Mouse (Mus musculus) cerebellum, adult (tissue): Measurements from ENCODE around the gene Art5.
"Not testable (repeated sequence)": the region's sequence is repeated elsewhere in the genome, so short reads cannot be mapped to it uniquely, and the experiment has no call there.

Experiments
- ATAC-seq: cut with Nextera tagmentation; 2 replicates; pipeline ENCODE4 v1.9.2; 2017; ENCODE audit warnings: mild to moderate bottlenecking, moderate library complexity, mixed read lengths; ENCODE audit not compliant: insufficient number of reproducible peaks, low FRiP score, low TSS enrichment

Gene Art5

DNA sequence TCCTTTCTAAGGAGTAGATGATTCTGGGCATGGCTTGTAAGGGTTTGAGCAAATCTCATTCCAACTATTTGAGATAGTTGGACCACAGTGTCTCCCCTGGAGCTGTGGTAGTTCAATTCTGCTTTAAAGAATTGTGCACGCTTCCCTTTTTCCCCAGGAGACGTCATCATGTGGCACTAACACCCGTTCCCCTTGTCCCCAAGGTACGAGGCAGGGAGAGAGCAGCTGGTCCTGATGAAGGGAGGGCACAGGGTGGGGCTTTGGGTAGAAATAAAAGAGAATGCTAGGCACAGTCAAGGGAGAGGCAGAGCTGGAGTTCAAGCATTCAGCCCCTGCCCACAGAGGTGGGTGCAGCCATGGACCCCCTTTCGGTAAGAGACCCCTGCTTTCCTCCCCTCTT is 26.5 kb downstream of the Art5 start, which contains the start of gene Trpc2:
TSS of gene Trpc2 (plus strand) at position 301 of the 400 bp plus-strand sequence.
- ATAC-seq = no peak

DNA sequence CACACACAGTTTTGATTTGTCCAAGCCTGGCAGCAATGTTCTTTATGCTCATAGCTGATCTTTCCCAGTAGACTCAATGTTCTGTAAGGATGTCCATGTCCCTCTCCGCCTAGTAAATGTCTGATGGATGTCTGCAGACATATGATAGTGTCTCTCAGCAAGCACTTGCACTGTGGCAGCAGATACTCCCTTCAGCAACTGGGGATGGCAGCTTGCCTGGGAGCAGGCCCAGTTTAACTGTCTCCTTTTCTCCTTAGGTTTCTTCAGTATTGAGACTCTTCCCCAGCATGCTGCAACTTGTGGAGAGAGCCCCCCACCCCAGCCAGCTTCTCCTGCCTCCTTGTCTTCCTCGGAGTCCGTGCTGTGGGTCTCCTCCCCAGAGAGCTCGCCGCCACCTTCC is 27.5 kb downstream of the Art5 start:
- no peak for ATAC-seq

DNA sequence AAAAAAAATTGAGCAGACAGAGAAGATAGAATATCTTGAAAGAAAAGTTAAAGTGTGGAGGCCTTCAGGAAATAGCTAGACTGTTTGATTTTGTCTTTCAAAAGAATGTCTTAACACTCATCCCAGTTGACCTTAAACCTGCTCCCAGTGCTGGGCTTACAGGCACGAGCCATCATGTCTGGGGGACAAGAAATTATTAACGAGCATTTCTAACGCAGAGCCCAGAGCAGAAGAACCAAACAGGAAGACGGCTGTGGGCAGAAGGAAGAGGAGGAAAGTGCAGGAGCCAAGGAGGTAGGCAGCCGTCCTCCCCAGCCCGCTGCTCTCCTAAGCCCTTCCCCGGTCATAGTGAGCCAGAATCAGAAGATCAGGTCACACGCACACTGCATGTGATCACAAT is 29.0 kb downstream of the Art5 start:
- no peak for ATAC-seq

DNA sequence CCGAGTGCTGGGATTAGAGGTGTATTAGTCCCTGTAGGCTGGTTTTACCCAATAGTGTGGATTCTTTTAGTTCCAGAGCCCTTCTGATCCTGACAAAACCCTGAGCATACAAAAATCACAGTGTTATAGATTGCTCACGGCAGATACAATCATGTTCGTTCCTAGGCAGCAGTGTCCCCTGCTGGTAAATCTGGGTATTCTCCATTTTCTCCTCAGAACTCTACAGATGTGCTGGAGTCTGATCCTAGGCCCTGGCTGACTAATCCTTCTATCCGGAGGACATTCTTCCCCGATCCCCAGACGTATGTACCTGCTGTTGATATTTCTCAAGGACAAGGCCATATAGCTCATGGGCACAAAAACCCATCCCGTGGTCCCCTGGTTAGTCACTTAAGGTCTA is 30.8 kb downstream of the Art5 start:
- ATAC-seq = no peak

DNA sequence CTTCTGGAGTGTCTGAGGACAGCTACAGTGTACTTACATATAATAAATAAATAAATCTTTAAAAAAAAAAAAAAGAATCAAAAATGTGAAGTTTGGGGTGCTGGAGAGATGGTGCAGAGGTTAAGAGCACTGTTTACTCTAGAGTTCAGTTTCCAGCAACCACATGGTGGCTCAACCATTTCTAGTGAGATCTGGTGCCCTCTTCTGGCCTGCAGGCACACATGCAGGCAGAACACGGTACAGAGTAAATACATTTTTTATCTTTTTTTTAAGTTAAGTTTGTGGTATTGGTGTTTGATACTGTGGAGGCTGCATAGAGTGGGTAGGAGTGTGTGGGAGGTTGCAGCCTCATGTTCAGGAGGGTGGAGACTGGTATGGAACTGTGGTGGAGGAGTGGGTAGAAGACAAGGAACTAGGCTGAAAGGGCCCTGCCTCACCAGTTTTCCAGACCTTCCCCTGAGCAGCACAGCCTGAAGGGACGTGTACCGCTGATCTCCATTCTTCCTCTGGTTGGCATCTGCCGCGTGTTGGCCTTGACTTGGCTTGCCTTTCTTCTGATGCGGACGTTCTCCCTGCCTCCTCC is 32.5 kb downstream of the Art5 start:
- ATAC-seq = no peak

DNA sequence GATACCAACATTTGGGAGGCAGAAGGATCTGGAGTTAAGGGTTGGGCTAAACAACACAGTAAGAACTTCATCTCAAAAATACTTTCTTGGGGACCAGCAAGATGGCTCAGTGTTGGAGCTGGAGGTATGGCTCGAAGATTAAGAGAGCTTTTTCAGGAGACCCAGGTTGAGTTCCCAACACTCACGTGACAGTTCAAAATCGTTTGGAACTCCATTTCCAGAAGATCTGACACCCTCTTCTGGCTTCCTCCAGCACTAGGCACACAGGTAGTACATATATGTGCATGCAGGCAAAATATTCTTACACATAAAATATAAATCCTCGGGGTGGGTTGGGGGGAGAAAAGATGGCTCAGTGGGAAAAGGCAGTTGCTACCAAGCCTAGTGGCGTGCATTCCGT is 42.9 kb downstream of the Art5 start:
- ATAC-seq = no peak

DNA sequence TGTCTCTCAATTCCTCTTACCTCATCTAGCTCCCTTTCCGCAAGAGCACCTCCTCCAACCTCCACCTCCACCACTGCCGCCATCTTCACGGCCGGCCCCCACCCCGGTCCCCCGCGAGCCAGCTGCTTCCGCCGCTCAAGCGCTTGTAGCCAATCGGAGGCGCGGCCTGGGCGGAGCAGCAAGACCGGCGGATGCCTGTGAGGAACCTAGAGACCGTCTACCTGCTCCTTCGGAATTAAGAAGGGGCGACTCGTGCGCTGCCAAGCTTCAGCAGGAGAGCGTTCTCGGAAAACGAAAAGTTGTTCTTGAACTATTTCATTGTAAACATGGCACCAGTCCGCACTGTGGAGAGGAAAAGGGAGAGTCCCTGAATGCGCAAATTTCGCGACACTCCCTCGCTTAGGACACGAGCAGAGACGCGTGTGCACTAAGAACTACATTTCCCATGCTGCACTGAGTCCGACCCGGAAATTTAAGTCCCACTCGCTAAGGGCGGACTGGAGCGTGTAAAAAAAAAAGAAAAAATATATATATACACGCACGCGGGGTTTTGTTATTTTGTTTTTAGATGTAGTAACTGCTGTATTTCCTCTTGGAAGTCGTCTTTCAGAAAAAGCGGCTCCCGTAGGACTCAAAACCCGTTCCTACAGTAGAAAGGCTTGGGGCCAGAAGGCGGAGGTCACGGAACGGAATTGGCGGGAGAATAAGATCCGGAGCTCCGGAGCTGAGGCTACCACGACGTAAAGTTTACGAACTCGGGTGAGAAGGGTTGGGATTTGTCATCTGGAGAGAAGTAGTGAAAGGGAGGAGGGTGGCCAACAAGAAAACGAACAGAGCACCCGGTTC is 44.0 kb downstream of the Art5 start, which contains the start of the genes Rnf121, Xndc1 and Xntrpc:
TSS of gene Rnf121 (minus strand) at position 424 of the 846 bp plus-strand sequence.
TSS of gene Xndc1 (plus strand) at position 466 of the 846 bp plus-strand sequence.
TSS of gene Xntrpc (plus strand) at position 668 of the 846 bp plus-strand sequence.
- peak; percentile 95 for ATAC-seq

DNA sequence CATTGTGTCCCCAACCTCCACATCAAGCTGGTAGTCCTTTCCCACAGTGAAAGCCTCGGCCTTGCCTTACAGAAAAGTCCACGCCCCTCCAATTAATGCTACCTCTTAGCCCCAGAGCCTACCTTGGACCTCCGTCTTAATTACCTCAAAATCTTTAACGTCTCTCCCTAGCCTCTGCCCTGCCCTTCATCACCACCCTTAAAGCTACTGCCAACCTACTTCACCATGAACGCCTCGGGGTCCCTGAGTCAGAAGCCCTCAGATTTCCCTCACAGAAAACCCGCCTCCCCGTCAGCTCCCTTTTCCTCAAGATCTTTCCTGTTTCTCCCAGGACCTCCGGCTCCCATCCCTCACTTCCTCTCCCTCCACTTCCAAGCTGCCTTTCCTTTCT is 44.6 kb downstream of the Art5 start:
- no peak; the same call in 1 of the 2 replicates for ATAC-seq

DNA sequence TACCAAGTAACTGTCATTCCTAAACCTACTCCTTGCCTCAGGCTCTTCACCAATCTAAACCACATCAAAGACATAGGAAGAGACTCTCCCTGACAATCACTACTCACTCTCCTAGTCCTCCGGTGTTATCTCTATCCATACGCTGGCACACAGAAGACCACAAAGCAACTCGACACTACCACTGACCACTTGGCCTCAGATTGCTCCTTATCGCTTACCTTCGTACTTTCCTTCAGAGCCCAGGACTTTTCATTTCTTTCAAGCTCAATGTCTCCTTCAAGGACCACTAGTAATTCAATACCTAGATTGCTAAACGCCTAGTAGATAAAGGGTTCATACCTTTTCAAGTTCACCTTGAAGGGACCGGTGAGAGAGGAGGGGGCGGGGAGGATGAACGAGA is 45.4 kb downstream of the Art5 start:
- no peak for ATAC-seq

DNA sequence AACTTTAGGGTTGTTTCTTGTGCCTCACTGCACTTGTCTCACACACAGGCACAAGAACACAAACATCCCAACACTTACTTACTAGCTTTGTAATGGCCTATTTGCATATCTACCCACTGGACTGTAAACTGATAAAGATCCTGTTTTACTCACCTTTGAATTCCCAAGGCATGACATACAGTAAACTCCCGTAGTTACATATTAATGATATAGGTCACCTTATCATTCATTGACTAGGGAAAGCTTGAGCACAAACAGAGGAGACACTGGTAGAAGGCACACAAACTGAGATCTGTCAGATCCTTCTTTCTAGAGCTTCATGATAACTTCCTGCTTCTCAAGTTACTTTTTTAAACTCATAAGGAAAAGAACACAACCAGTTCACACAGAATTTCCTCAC is 47.1 kb downstream of the Art5 start:
- ATAC-seq = no peak

DNA sequence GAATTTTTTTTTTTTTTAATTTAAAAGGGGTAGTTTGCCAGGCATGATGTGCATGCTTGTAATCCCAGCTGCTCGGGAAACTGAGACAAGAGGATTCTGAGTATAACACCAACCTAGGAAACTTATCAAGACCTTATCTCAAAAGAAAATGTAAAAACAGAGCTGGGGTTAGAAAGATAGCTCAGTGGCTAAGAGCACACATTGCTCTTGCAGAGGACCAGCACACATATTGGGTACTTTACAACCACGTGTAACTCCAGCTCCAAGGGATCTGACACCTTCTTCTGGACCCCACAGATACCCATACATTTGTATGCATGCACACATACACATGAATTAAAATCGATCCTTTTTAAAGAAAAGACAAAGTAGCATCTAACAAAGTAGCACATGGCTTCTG is 47.9 kb downstream of the Art5 start:
- ATAC-seq = no peak

DNA sequence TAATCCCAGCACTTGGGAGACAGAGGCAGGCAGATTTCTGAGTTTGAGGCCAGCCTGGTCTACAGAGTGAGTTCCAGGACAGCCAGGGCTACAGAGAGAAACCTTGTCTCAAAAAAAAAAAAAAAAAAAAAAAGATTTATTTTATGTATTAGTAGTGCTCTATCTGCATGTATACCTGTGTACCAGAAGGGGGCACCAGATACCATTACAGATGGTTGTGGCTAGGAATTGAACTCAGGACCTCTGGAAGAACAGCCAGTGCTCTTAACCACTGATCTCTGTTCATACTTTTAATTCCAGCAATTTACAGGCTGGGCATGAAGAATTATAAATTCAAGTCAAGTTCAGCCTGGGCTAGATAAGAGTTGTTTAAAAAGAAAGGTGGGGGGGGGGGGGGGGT is 60.8 kb downstream of the Art5 start:
- not testable (repeated sequence) for ATAC-seq
